Mouse (Mus musculus): ENCODE measurements around the gene R3hdm2. TPM values are rescaled to one million over a fixed set of nuclear protein-coding genes. Genes with fewer than 3 reads are reported as not detected.

Gene R3hdm2
- polyA plus RNA-seq, 1 experiment from 2014 or later: 22.6 TPM

GRCm38 (mm10) chr10:127488856-127489255 is 108.7 kb downstream of the R3hdm2 start:
- no peak for ATAC-seq (replicated peaks; ENCODE audit: extremely low read depth, insufficient read depth, low FRiP score)
- H3K9ac ChIP-seq (ENCODE audit: low read length): no peak overlapping the region
- peaks cover 39% of the 10 kb centered on the region for H3K36me3 ChIP-seq (ENCODE audit: control insufficient read depth, insufficient read depth)
- 86% methylated on average over 7 of the region's 7 CpGs for WGBS
- H3K4me2 ChIP-seq (ENCODE audit: low read depth, low read length): no peak overlapping the region
- no peaks in the 10 kb centered on the region for H3K27me3 ChIP-seq (ENCODE audit: control insufficient read depth, insufficient read depth, low read length)
- H3K4me1 ChIP-seq (ENCODE audit: control insufficient read depth, insufficient read depth, low read length): no peaks in the 10 kb centered on the region
- H3K4me3 ChIP-seq (ENCODE audit: low read length): no peak overlapping the region
- no peaks in the 10 kb centered on the region for H3K9me3 ChIP-seq (replicated peaks; ENCODE audit: control insufficient read depth, low read length)
- no peak overlapping the region for H3K27ac ChIP-seq (ENCODE audit: low read length)

- H3K4me2 ChIP-seq (ENCODE audit: low read depth, low read length): no peak overlapping the region
- H3K4me3 ChIP-seq (ENCODE audit: low read length): no peak overlapping the region
- no peak for ATAC-seq (replicated peaks; ENCODE audit: extremely low read depth, insufficient read depth, low FRiP score)
- 86% methylated on average over 18 of the region's 18 CpGs for WGBS
- no peak overlapping the region for H3K27ac ChIP-seq (ENCODE audit: low read length)
- H3K9me3 ChIP-seq (replicated peaks; ENCODE audit: control insufficient read depth, low read length): no peaks in the 10 kb centered on the region
- H3K4me1 ChIP-seq (ENCODE audit: control insufficient read depth, insufficient read depth, low read length): no peaks in the 10 kb centered on the region
- H3K9ac ChIP-seq (ENCODE audit: low read length): no peak overlapping the region
- H3K36me3 ChIP-seq (ENCODE audit: control insufficient read depth, insufficient read depth): peaks cover 40% of the 10 kb centered on the region
- no peaks in the 10 kb centered on the region for H3K27me3 ChIP-seq (ENCODE audit: control insufficient read depth, insufficient read depth, low read length)
Observed at GRCm38 (mm10) chr10:127490160-127491127, 110.3 kb downstream of the R3hdm2 start.

- Histone ChIP-seq H3K9ac (ENCODE audit: low read length) (no peak overlapping the region), H3K36me3 (ENCODE audit: control insufficient read depth, insufficient read depth) (peaks cover 41% of the 10 kb centered on the region), H3K9me3 (replicated peaks; ENCODE audit: control insufficient read depth, low read length) (no peaks in the 10 kb centered on the region), H3K27me3 (ENCODE audit: control insufficient read depth, insufficient read depth, low read length) (no peaks in the 10 kb centered on the region), H3K4me3 (ENCODE audit: low read length) (no peak overlapping the region), H3K4me1 (ENCODE audit: control insufficient read depth, insufficient read depth, low read length) (no peaks in the 10 kb centered on the region), H3K27ac (ENCODE audit: low read length) (no peak overlapping the region), H3K4me2 (ENCODE audit: low read depth, low read length) (no peak overlapping the region)
- no peak for ATAC-seq (replicated peaks; ENCODE audit: extremely low read depth, insufficient read depth, low FRiP score)
- 77% methylated on average over 8 of the region's 8 CpGs for WGBS
Observed at GRCm38 (mm10) chr10:127491128-127491512, 111.0 kb downstream of the R3hdm2 start.

- Histone ChIP-seq H3K9ac (ENCODE audit: low read length) (no peak overlapping the region), H3K27ac (ENCODE audit: low read length) (no peak overlapping the region), H3K9me3 (replicated peaks; ENCODE audit: control insufficient read depth, low read length) (no peaks in the 10 kb centered on the region), H3K27me3 (ENCODE audit: control insufficient read depth, insufficient read depth, low read length) (no peaks in the 10 kb centered on the region), H3K4me2 (ENCODE audit: low read depth, low read length) (no peak overlapping the region), H3K4me3 (ENCODE audit: low read length) (no peak overlapping the region), H3K4me1 (ENCODE audit: control insufficient read depth, insufficient read depth, low read length) (no peaks in the 10 kb centered on the region), H3K36me3 (ENCODE audit: control insufficient read depth, insufficient read depth) (peaks cover 49% of the 10 kb centered on the region)
- 67% methylated on average over 3 of the region's 3 CpGs for WGBS
- no peak for ATAC-seq (replicated peaks; ENCODE audit: extremely low read depth, insufficient read depth, low FRiP score)
Observed at GRCm38 (mm10) chr10:127492118-127492517, 112.0 kb downstream of the R3hdm2 start.

- Histone ChIP-seq H3K9ac (ENCODE audit: low read length) (no peak overlapping the region), H3K4me1 (ENCODE audit: control insufficient read depth, insufficient read depth, low read length) (no peaks in the 10 kb centered on the region), H3K27me3 (ENCODE audit: control insufficient read depth, insufficient read depth, low read length) (no peaks in the 10 kb centered on the region), H3K27ac (ENCODE audit: low read length) (no peak overlapping the region), H3K4me3 (ENCODE audit: low read length) (no peak overlapping the region), H3K4me2 (ENCODE audit: low read depth, low read length) (no peak overlapping the region), H3K36me3 (ENCODE audit: control insufficient read depth, insufficient read depth) (peaks cover 68% of the 10 kb centered on the region), H3K9me3 (replicated peaks; ENCODE audit: control insufficient read depth, low read length) (no peaks in the 10 kb centered on the region)
- ATAC-seq (replicated peaks; ENCODE audit: extremely low read depth, insufficient read depth, low FRiP score): no peak
- WGBS: 82% methylated on average over 3 of the region's 3 CpGs
Observed at GRCm38 (mm10) chr10:127496156-127496555, 116.0 kb downstream of the R3hdm2 start.

GRCm38 (mm10) chr10:127499516-127499915 is 119.4 kb downstream of the R3hdm2 start:
- Histone ChIP-seq H3K27ac (ENCODE audit: low read length) (no peak overlapping the region), H3K36me3 (ENCODE audit: control insufficient read depth, insufficient read depth) (peaks cover 55% of the 10 kb centered on the region), H3K9me3 (replicated peaks; ENCODE audit: control insufficient read depth, low read length) (no peaks in the 10 kb centered on the region), H3K9ac (ENCODE audit: low read length) (no peak overlapping the region), H3K4me1 (ENCODE audit: control insufficient read depth, insufficient read depth, low read length) (no peaks in the 10 kb centered on the region), H3K27me3 (ENCODE audit: control insufficient read depth, insufficient read depth, low read length) (no peaks in the 10 kb centered on the region), H3K4me3 (ENCODE audit: low read length) (no peak overlapping the region), H3K4me2 (ENCODE audit: low read depth, low read length) (no peak overlapping the region)
- ATAC-seq (replicated peaks; ENCODE audit: extremely low read depth, insufficient read depth, low FRiP score): no peak
- 84% methylated on average over 5 of the region's 5 CpGs for WGBS

- H3K9ac ChIP-seq (ENCODE audit: low read length): no peak overlapping the region
- H3K4me3 ChIP-seq (ENCODE audit: low read length): no peak overlapping the region
- no peaks in the 10 kb centered on the region for H3K9me3 ChIP-seq (replicated peaks; ENCODE audit: control insufficient read depth, low read length)
- no peaks in the 10 kb centered on the region for H3K4me1 ChIP-seq (ENCODE audit: control insufficient read depth, insufficient read depth, low read length)
- 85% methylated on average over 4 of the region's 4 CpGs for WGBS
- no peak overlapping the region for H3K27ac ChIP-seq (ENCODE audit: low read length)
- H3K4me2 ChIP-seq (ENCODE audit: low read depth, low read length): no peak overlapping the region
- no peak for ATAC-seq (replicated peaks; ENCODE audit: extremely low read depth, insufficient read depth, low FRiP score)
- H3K36me3 ChIP-seq (ENCODE audit: control insufficient read depth, insufficient read depth): peaks cover 50% of the 10 kb centered on the region
- H3K27me3 ChIP-seq (ENCODE audit: control insufficient read depth, insufficient read depth, low read length): no peaks in the 10 kb centered on the region
Observed at GRCm38 (mm10) chr10:127500042-127500441, 119.9 kb downstream of the R3hdm2 start.

GRCm38 (mm10) chr10:127500894-127501893 is 121.1 kb downstream of the R3hdm2 start, which contains the start of gene Stac3:
Stac3 (plus strand) TSS chr10:127501686.
- WGBS: 61% methylated on average over 13 of the region's 13 CpGs
- Histone ChIP-seq H3K4me1 (ENCODE audit: control insufficient read depth, insufficient read depth, low read length) (no peaks in the 10 kb centered on the region), H3K9me3 (replicated peaks; ENCODE audit: control insufficient read depth, low read length) (no peaks in the 10 kb centered on the region), H3K4me2 (ENCODE audit: low read depth, low read length) (no peak within 1 kb of the TSS), H3K27ac (ENCODE audit: low read length) (no peak within 1 kb of the TSS), H3K9ac (ENCODE audit: low read length) (no peak within 1 kb of the TSS), H3K4me3 (ENCODE audit: low read length) (no peak within 1 kb of the TSS), H3K27me3 (ENCODE audit: control insufficient read depth, insufficient read depth, low read length) (no peaks in the 10 kb centered on the region), H3K36me3 (ENCODE audit: control insufficient read depth, insufficient read depth) (peaks cover 40% of the 10 kb centered on the region)
- no peak for ATAC-seq (replicated peaks; ENCODE audit: extremely low read depth, insufficient read depth, low FRiP score)

Measured in heart, embryonic 16.5 days (tissue).